Mouse (Mus musculus) small intestine, adult 2 months (tissue): ENCODE data around the gene Gabrg3.

Source experiments
- CTCF ChIP-seq: fragments of 200-500 bp; IDR thresholded peaks from 2 replicates; pipeline ENCODE4 v1.5.1; 2012; ENCODE audit warnings: low read depth, mild to moderate bottlenecking, control low read depth, inconsistent platforms, low read length, moderate library complexity, mixed read lengths; ENCODE audit not compliant: insufficient replicate concordance, insufficient read length; ENCODE audit errors: extremely low read depth
- POLR2A ChIP-seq: fragments of 200-500 bp; IDR thresholded peaks from 2 replicates; pipeline ENCODE4 v1.6.1; 2012; ENCODE audit warnings: low read depth, mild to moderate bottlenecking, control low read depth, inconsistent platforms, low read length, moderate library complexity

DNA sequence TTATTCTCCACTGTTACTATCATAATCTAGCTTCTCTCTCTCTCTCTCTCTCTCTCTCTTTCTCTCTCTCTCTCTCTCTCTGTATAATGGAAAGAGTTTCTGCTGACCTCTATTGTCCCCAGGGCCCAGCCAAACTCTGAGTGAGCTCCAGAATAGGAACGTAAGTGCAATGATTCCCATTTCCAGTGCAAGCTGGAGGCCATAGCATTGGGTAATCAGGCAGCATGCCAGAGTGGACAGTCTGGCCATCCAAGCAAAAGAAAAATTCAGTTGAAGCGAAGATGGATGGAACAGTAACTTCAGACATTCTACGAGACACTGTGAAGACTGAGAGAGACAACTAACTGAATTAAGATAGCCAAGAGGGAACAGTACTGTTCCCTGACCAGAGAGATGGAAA lies 228.8 kb downstream of the Gabrg3 start:
- TF ChIP-seq CTCF (no peak), POLR2A (no peak)
